Mouse (Mus musculus) limb, embryonic 11.5 days (tissue): ENCODE data around the gene Nkiras2. TPM values are rescaled to one million over a fixed set of nuclear protein-coding genes. Genes with fewer than 3 reads are reported as not detected.
"Not testable (repeated sequence)": the region's sequence is repeated elsewhere in the genome, so short reads cannot be mapped to it uniquely, and the experiment has no call there.

Experiments used
- ATAC-seq: fragments of 200-750 bp; cut with Nextera tagmentation; 2 replicates; pipeline ENCODE4 v1.8.0; 2017; ENCODE audit warnings: low read depth; ENCODE audit not compliant: insufficient number of reproducible peaks, low FRiP score, low TSS enrichment
- DNase-seq: peaks from one replicate; pipeline ENCODE4 v3.0.0-alpha.2; 2015; ENCODE audit warnings: low spot score
- H3K27ac ChIP-seq: fragments of 300-500 bp; sonication (generic); replicated peaks from 2 replicates; pipeline ENCODE4 v1.5.1; 2014; ENCODE audit warnings: low read depth, mild to moderate bottlenecking, low read length
- H3K27me3 ChIP-seq: fragments of 300-500 bp; sonication (generic); 2 replicates; pipeline ENCODE4 v1.6.1; 2014; ENCODE audit warnings: mild to moderate bottlenecking, low read length, mixed read lengths; ENCODE audit not compliant: control insufficient read depth, insufficient read depth
- H3K36me3 ChIP-seq: fragments of 300-500 bp; sonication (generic); 2 replicates; pipeline ENCODE4 v1.6.1; 2014; ENCODE audit warnings: mild to moderate bottlenecking, low read length, moderate library complexity, mixed read lengths; ENCODE audit not compliant: control insufficient read depth, insufficient read depth
- H3K4me1 ChIP-seq: fragments of 300-500 bp; sonication (generic); 2 replicates; pipeline ENCODE4 v1.6.1; 2014; ENCODE audit warnings: low read length, mixed read lengths; ENCODE audit not compliant: control insufficient read depth, insufficient read depth
- H3K4me2 ChIP-seq: fragments of 300-500 bp; sonication (generic); 2 replicates; pipeline ENCODE4 v1.6.1; 2014; ENCODE audit warnings: low read depth, mild to moderate bottlenecking, moderate library complexity; ENCODE audit not compliant: severe bottlenecking
- H3K4me3 ChIP-seq: fragments of 300-500 bp; sonication (generic); 2 replicates; pipeline ENCODE4 v1.5.1; 2014; ENCODE audit warnings: low read depth, low read length
- H3K9ac ChIP-seq: fragments of 300-500 bp; sonication (generic); 2 replicates; pipeline ENCODE4 v1.6.1; 2014; ENCODE audit warnings: mild to moderate bottlenecking, low read length
- H3K9me3 ChIP-seq: fragments of 300-500 bp; sonication (generic); 2 replicates; pipeline ENCODE4 v1.6.1; 2016; ENCODE audit warnings: low read length; ENCODE audit not compliant: control insufficient read depth
- WGBS: fragments of 180-500 bp; shearing (Covaris S2); extraction: QIAGEN DNeasy Blood & Tissue Kit; methylation state at CpG from one replicate; pipeline ENCODE4 v1.1.7; 2014; 5-methylcytosine and 5-hydroxymethylcytosine counted together
- polyA plus RNA-seq: library from polyadenylated mRNA; unstranded; fragments of >200 nt; fragmentation: Nextera tagmentation; extraction: Ambion mirVana; gene quantifications from 2 replicates; pipeline ENCODE4 v1.2.1, GENCODE M21; 2014

Nkiras2 gene
- polyA plus RNA-seq, 1 experiment from 2014 or later: 90.2 TPM

GRCm38 (mm10) chr11:100651205-100651604, 32.2 kb downstream of the Nkiras2 start:
- ATAC-seq: no peak
- H3K27ac ChIP-seq: no peak overlapping the region
- DNase-seq: no peak
- H3K4me1 ChIP-seq: no peaks in the 10 kb centered on the region
- no peak overlapping the region for H3K4me3 ChIP-seq
- no peaks in the 10 kb centered on the region for H3K36me3 ChIP-seq
- H3K27me3 ChIP-seq: peaks cover 15% of the 10 kb centered on the region
- 13% methylated on average over 8 of the region's 8 CpGs for WGBS
- no peaks in the 10 kb centered on the region for H3K9me3 ChIP-seq
- H3K4me2 ChIP-seq: no peak overlapping the region
- H3K9ac ChIP-seq: no peak overlapping the region

GRCm38 (mm10) chr11:100651748-100652147, 32.7 kb downstream of the Nkiras2 start:
- H3K4me2 ChIP-seq: no peak overlapping the region
- H3K9ac ChIP-seq: no peak overlapping the region
- no peaks in the 10 kb centered on the region for H3K9me3 ChIP-seq
- H3K4me1 ChIP-seq: no peaks in the 10 kb centered on the region
- 28% methylated on average over 3 of the region's 3 CpGs for WGBS
- H3K4me3 ChIP-seq: no peak overlapping the region
- DNase-seq (no peak), ATAC-seq (no peak)
- H3K27me3 ChIP-seq: peaks cover 15% of the 10 kb centered on the region
- H3K27ac ChIP-seq: no peak overlapping the region
- no peaks in the 10 kb centered on the region for H3K36me3 ChIP-seq

GRCm38 (mm10) chr11:100655589-100655988, 36.5 kb downstream of the Nkiras2 start:
- H3K4me2 ChIP-seq, H3K9ac ChIP-seq, H3K9me3 ChIP-seq, ATAC-seq, H3K27ac ChIP-seq, DNase-seq, H3K36me3 ChIP-seq, H3K27me3 ChIP-seq, H3K4me3 ChIP-seq, H3K4me1 ChIP-seq: not testable (repeated sequence)
- WGBS: 48% methylated on average over 2 of the region's 3 CpGs

- Histone ChIP-seq H3K4me1 (no peaks in the 10 kb centered on the region), H3K9me3 (no peaks in the 10 kb centered on the region), H3K27ac (no peak overlapping the region), H3K36me3 (no peaks in the 10 kb centered on the region), H3K4me3 (no peak overlapping the region), H3K27me3 (no peaks in the 10 kb centered on the region; the same call in 1 of the 2 replicates), H3K9ac (no peak overlapping the region), H3K4me2 (no peak overlapping the region)
- DNase-seq (no peak), ATAC-seq (no peak)
- 14% methylated on average over 6 of the region's 6 CpGs for WGBS
These were observed 37.4 kb downstream of the Nkiras2 start for GRCm38 (mm10) chr11:100656458-100656857.

- Histone ChIP-seq H3K27me3 (no peaks in the 10 kb centered on the region), H3K4me1 (no peaks in the 10 kb centered on the region), H3K4me3 (no peak overlapping the region), H3K27ac (no peak overlapping the region), H3K9me3 (no peaks in the 10 kb centered on the region), H3K36me3 (no peaks in the 10 kb centered on the region), H3K4me2 (no peak overlapping the region), H3K9ac (no peak overlapping the region)
- WGBS: 79% methylated on average over 10 of the region's 10 CpGs
- DNase-seq (no peak), ATAC-seq (no peak)
These were observed 40.8 kb downstream of the Nkiras2 start for GRCm38 (mm10) chr11:100659806-100660205.

GRCm38 (mm10) chr11:100671049-100671448, 52.0 kb downstream of the Nkiras2 start:
- WGBS: 82% methylated on average over 1 of the region's 1 CpGs
- no peak for ATAC-seq
- Histone ChIP-seq H3K27me3 (no peaks in the 10 kb centered on the region), H3K9me3 (no peaks in the 10 kb centered on the region), H3K4me3 (no peak overlapping the region), H3K4me2 (no peak overlapping the region), H3K9ac (no peak overlapping the region), H3K4me1 (0 out of 2 replicates have a peak, but pooled peaks cover 3% of the 10 kb centered on the region), H3K27ac (no peak overlapping the region), H3K36me3 (no peaks in the 10 kb centered on the region)
- DNase-seq: no peak

- no peak overlapping the region for H3K27ac ChIP-seq
- H3K9me3 ChIP-seq: no peaks in the 10 kb centered on the region
- no peaks in the 10 kb centered on the region for H3K36me3 ChIP-seq
- H3K4me1 ChIP-seq: 0 out of 2 replicates have a peak, but pooled peaks cover 3% of the 10 kb centered on the region
- H3K4me2 ChIP-seq: no peak overlapping the region
- H3K27me3 ChIP-seq: no peaks in the 10 kb centered on the region
- ATAC-seq: no peak
- no peak overlapping the region for H3K4me3 ChIP-seq
- 62% methylated on average over 2 of the region's 2 CpGs for WGBS
- no peak overlapping the region for H3K9ac ChIP-seq
- no peak for DNase-seq
These were observed 52.9 kb downstream of the Nkiras2 start for GRCm38 (mm10) chr11:100671956-100672355.

GRCm38 (mm10) chr11:100673169-100673568, 54.1 kb downstream of the Nkiras2 start:
- no peaks in the 10 kb centered on the region for H3K27me3 ChIP-seq
- 5% methylated on average over 23 of the region's 23 CpGs for WGBS
- ATAC-seq: no peak
- H3K4me1 ChIP-seq: 0 out of 2 replicates have a peak, but pooled peaks cover 3% of the 10 kb centered on the region
- peak overlapping the region; percentile 41 for H3K4me2 ChIP-seq
- H3K36me3 ChIP-seq: no peaks in the 10 kb centered on the region
- peak; percentile 63 for DNase-seq
- peak overlapping the region; percentile 58 for H3K9ac ChIP-seq
- H3K4me3 ChIP-seq: peak overlapping the region; percentile 15
- no peaks in the 10 kb centered on the region for H3K9me3 ChIP-seq
- H3K27ac ChIP-seq: no peak overlapping the region
